Comparison of ENCODE assay signal across 22 mouse cellular contexts in the genomic region with DNA sequence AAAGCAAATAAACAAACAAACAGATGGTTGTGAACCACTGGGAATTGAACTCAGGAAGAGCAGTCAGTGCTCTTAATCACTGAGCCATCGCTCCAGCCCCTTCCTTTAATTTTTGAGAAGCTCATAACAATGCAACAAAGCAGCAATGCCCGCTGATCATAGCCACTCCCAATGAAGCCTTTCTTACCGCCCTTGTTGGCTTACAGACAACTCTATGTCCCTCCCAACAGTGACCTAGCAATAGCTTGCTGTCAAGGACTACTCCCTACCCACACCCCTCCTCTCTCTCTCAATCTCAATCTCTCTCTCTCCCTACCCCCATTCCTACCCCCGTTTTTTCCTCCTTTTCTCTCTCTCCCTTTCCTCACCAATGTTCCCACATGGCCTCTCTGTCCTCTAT. TPM values are rescaled to one million over a fixed set of nuclear protein-coding genes. Genes with fewer than 3 reads are reported as not detected.
DNase-seq lines count a peak whose midpoint lies in the region; ATAC-seq lines count a peak whose summit lies in the region.
"Had no signal": no experiment of that assay in that cellular context is flagged by ENCODE, and none has a peak within 500 bp of the region (broad histone marks: within the 10 kb centered on the region; RNA-seq: fewer than 3 reads in every experiment).

No protein-coding gene starts in this region.

- DNase-seq in gastrocnemius, adult 18-20 months (ENCODE audit: low spot score): peak; percentile 15
- no peak for DNase-seq in gastrocnemius, postnatal 25 days
- DNase-seq in ovary, adult 18-20 months (ENCODE audit: low spot score): peak; percentile 57
- DNase-seq in ovary, postnatal 36 days (ENCODE audit: low spot score): no peak
- DNase-seq in adrenal gland, postnatal 25 days: peak; percentile 22
- DNase-seq in testis, postnatal 10 days (ENCODE audit: low spot score): no peak
- DNase-seq in embryo, embryonic 9.5 days (ENCODE audit: extremely low spot score): no peak
- DNase-seq: B cell, adult 2 months; cerebellum, postnatal 25 days; gastrocnemius, postnatal 36 days; kidney, postnatal 10 days; liver, postnatal 0 days had no signal

- no peak for ATAC-seq in midbrain, embryonic 15.5 days (replicated peaks)
- ATAC-seq: activated CD4-positive, CD25-positive, alpha-beta regulatory T cell, adult 4 months; intestine, postnatal 0 days; liver, postnatal 0 days had no signal

- 73% methylated on average over 4 of the region's 4 CpGs for WGBS in midbrain, embryonic 15.5 days

- no peak overlapping the region for H3K27ac ChIP-seq in midbrain, embryonic 15.5 days
- H3K27ac ChIP-seq: embryonic facial prominence, embryonic 10.5 days; hindbrain, embryonic 13.5 days; limb, embryonic 13.5 days; neural tube, embryonic 12.5 days had no signal

- H3K36me3 ChIP-seq in midbrain, embryonic 15.5 days (replicated peaks): no peaks in the 10 kb centered on the region
- H3K36me3 ChIP-seq: embryonic facial prominence, embryonic 10.5 days; hindbrain, embryonic 13.5 days; limb, embryonic 13.5 days; neural tube, embryonic 12.5 days had no signal

- no peak overlapping the region for H3K9ac ChIP-seq in midbrain, embryonic 15.5 days
- H3K9ac ChIP-seq: hindbrain, embryonic 13.5 days; limb, embryonic 13.5 days; liver, postnatal 0 days; neural tube, embryonic 12.5 days had no signal

- no peak overlapping the region for H3K4me3 ChIP-seq in midbrain, embryonic 15.5 days
- H3K4me3 ChIP-seq: embryonic facial prominence, embryonic 10.5 days; erythroblast, embryonic 14.5 days; hindbrain, embryonic 13.5 days; limb, embryonic 13.5 days; neural tube, embryonic 12.5 days had no signal

- no peaks in the 10 kb centered on the region for H3K9me3 ChIP-seq in midbrain, embryonic 15.5 days
- H3K9me3 ChIP-seq: embryonic facial prominence, embryonic 10.5 days; G1E; hindbrain, embryonic 13.5 days; limb, embryonic 13.5 days; neural tube, embryonic 12.5 days had no signal

- H3K4me2 ChIP-seq in midbrain, embryonic 15.5 days: no peak overlapping the region
- H3K4me2 ChIP-seq: hindbrain, embryonic 13.5 days; limb, embryonic 13.5 days; neural tube, embryonic 12.5 days had no signal

- no peaks in the 10 kb centered on the region for H3K27me3 ChIP-seq in midbrain, embryonic 15.5 days (replicated peaks)
- H3K27me3 ChIP-seq: hindbrain, embryonic 13.5 days; limb, embryonic 13.5 days; neural tube, embryonic 12.5 days had no signal

- H3K4me1 ChIP-seq in midbrain, embryonic 15.5 days: peaks cover 21% of the 10 kb centered on the region

RNA-seq across cellular contexts. Expression of a gene that starts 1.5 kb away (rescaled TPM):
- 1 to 10 TPM; 7.0 to 7.6 TPM for total RNA-seq in gastrocnemius, adult 18-20 months (2021)
- 1 to 10 TPM; 4.2 to 5.2 TPM for total RNA-seq in gastrocnemius, postnatal 25 days (2021)
- 14.8 and 21.9 TPM in 2 replicates for total RNA-seq in adrenal gland, postnatal 25 days (2021)
- 19.9 and 23.1 TPM in 2 replicates for polyA plus RNA-seq in midbrain, embryonic 15.5 days (2015; fragmentation: Nextera tagmentation; extraction: Ambion mirVana)

RNA-seq across cellular contexts. Expression of a gene that starts 14.2 kb away (rescaled TPM):
- 1 to 10 TPM; 2.4 to 4.2 TPM for total RNA-seq in gastrocnemius, adult 18-20 months (2021)
- total RNA-seq in gastrocnemius, postnatal 25 days (2021): 1 to 10 TPM in 1 of 2 experiments, under 1 TPM in 1; 0.67 to 1.3 TPM
- 1.7 and 2.8 TPM in 2 replicates for total RNA-seq in adrenal gland, postnatal 25 days (2021)
- polyA plus RNA-seq in midbrain, embryonic 15.5 days (2015; fragmentation: Nextera tagmentation; extraction: Ambion mirVana): 1.9 and 2.1 TPM in 2 replicates
- total RNA-seq: megakaryocyte, adult 5-6 weeks had no signal

Comparison
In these comparisons a context has a peak if more than half of its experiments do, and no peak if none do; other contexts are left out.
1. DNase-seq: peak in gastrocnemius, adult 18-20 months (single experiment), ovary, adult 18-20 months (single experiment) and adrenal gland, postnatal 25 days (single experiment); none in gastrocnemius, postnatal 25 days (single experiment), ovary, postnatal 36 days (single experiment), testis, postnatal 10 days (single experiment) and embryo, embryonic 9.5 days (single experiment).